Mouse (Mus musculus) embryonic facial prominence, embryonic 13.5 days (tissue): ENCODE data around the gene Tlnrd1. TPM values are rescaled to one million over a fixed set of nuclear protein-coding genes. Genes with fewer than 3 reads are reported as not detected.

Experiments used
- ATAC-seq: fragments of 200-750 bp; cut with Nextera tagmentation; 2 replicates; pipeline ENCODE4 v1.8.0; 2017; ENCODE audit warnings: low read depth; ENCODE audit not compliant: insufficient number of reproducible peaks, insufficient read depth, low FRiP score, low TSS enrichment
- H3K27ac ChIP-seq: fragments of 300-500 bp; sonication (generic); 2 replicates; pipeline ENCODE4 v1.5.1; 2015; ENCODE audit warnings: moderate library complexity, mild to moderate bottlenecking, inconsistent platforms
- H3K27me3 ChIP-seq: fragments of 300-500 bp; sonication (generic); 2 replicates; pipeline ENCODE4 v1.6.1; 2015; ENCODE audit warnings: mild to moderate bottlenecking, inconsistent platforms
- H3K36me3 ChIP-seq: fragments of 300-500 bp; sonication (generic); 2 replicates; pipeline ENCODE4 v1.6.1; 2015; ENCODE audit warnings: mild to moderate bottlenecking, inconsistent platforms
- H3K4me1 ChIP-seq: fragments of 300-500 bp; sonication (generic); 2 replicates; pipeline ENCODE4 v1.6.1; 2015; ENCODE audit warnings: inconsistent platforms
- H3K4me2 ChIP-seq: fragments of 300-500 bp; sonication (generic); 2 replicates; pipeline ENCODE4 v1.6.1; 2015; ENCODE audit warnings: moderate library complexity, mild to moderate bottlenecking, inconsistent platforms
- H3K4me3 ChIP-seq: fragments of 300-500 bp; sonication (generic); 2 replicates; pipeline ENCODE4 v1.5.1; 2015; ENCODE audit warnings: mild to moderate bottlenecking, inconsistent platforms
- H3K9ac ChIP-seq: fragments of 300-500 bp; sonication (generic); 2 replicates; pipeline ENCODE4 v1.6.1; 2015; ENCODE audit warnings: mild to moderate bottlenecking, inconsistent platforms
- H3K9me3 ChIP-seq: fragments of 300-500 bp; sonication (generic); 2 replicates; pipeline ENCODE4 v1.6.1; 2016; ENCODE audit warnings: inconsistent platforms
- WGBS: fragments of 180-500 bp; shearing (Covaris S2); methylation state at CpG from one replicate; pipeline ENCODE4 v1.1.7; 2015; ENCODE audit warnings: mixed read lengths; 5-methylcytosine and 5-hydroxymethylcytosine counted together
- polyA plus RNA-seq: library from polyadenylated mRNA; unstranded; fragments of >200 nt; fragmentation: Nextera tagmentation; extraction: Ambion mirVana; gene quantifications from 2 replicates; pipeline ENCODE4 v1.2.1, GENCODE M21; 2015

Gene Tlnrd1
- polyA plus RNA-seq = 11.0 and 14.0 TPM in 2 replicates

GRCm38 (mm10) chr7:83884021-83884658, at the start of gene Tlnrd1, which contains the start of gene Mesd:
TSS of gene Tlnrd1 (minus strand) at chr7:83884305.
TSS of gene Mesd (plus strand) at chr7:83884466.
- peak; percentile 87 for ATAC-seq
- Histone ChIP-seq H3K4me3 (peak within 1 kb of the TSS; percentile 91), H3K9ac (peak within 1 kb of the TSS; percentile 92), H3K4me1 (peaks cover 46% of the 10 kb centered on the region), H3K9me3 (no peaks in the 10 kb centered on the region), H3K27ac (peak within 1 kb of the TSS; percentile 95), H3K27me3 (no peaks in the 10 kb centered on the region), H3K36me3 (peaks cover 7% of the 10 kb centered on the region), H3K4me2 (peak within 1 kb of the TSS; percentile 93)
- under 1% methylated on average over 67 of the region's 69 CpGs for WGBS

- 18% methylated on average over 3 of the region's 3 CpGs for WGBS
- Histone ChIP-seq H3K9ac (no peak overlapping the region), H3K4me2 (no peak overlapping the region), H3K36me3 (no peaks in the 10 kb centered on the region), H3K27ac (no peak overlapping the region), H3K9me3 (no peaks in the 10 kb centered on the region), H3K4me3 (no peak overlapping the region), H3K4me1 (no peaks in the 10 kb centered on the region), H3K27me3 (no peaks in the 10 kb centered on the region)
- no peak for ATAC-seq
These were observed 37.5 kb upstream of the Tlnrd1 start for GRCm38 (mm10) chr7:83921637-83922036.

- Histone ChIP-seq H3K4me1 (no peaks in the 10 kb centered on the region), H3K9ac (no peak overlapping the region), H3K36me3 (no peaks in the 10 kb centered on the region), H3K9me3 (no peaks in the 10 kb centered on the region), H3K4me3 (no peak overlapping the region), H3K27ac (no peak overlapping the region), H3K4me2 (no peak overlapping the region), H3K27me3 (no peaks in the 10 kb centered on the region)
- ATAC-seq = no peak
- WGBS = 85% methylated on average over 4 of the region's 4 CpGs
These were observed 36.1 kb upstream of the Tlnrd1 start for GRCm38 (mm10) chr7:83920241-83920640.

GRCm38 (mm10) chr7:83914566-83914965, 30.5 kb upstream of the Tlnrd1 start:
- no peaks in the 10 kb centered on the region for H3K9me3 ChIP-seq
- WGBS = 1% methylated on average over 3 of the region's 3 CpGs
- no peak for ATAC-seq
- no peaks in the 10 kb centered on the region for H3K4me1 ChIP-seq
- H3K4me2 ChIP-seq = no peak overlapping the region
- no peaks in the 10 kb centered on the region for H3K36me3 ChIP-seq
- no peak overlapping the region for H3K27ac ChIP-seq
- H3K4me3 ChIP-seq = no peak overlapping the region
- no peak overlapping the region for H3K9ac ChIP-seq
- H3K27me3 ChIP-seq = no peaks in the 10 kb centered on the region

- 79% methylated on average over 9 of the region's 9 CpGs for WGBS
- H3K36me3 ChIP-seq = no peaks in the 10 kb centered on the region
- no peak overlapping the region for H3K4me3 ChIP-seq
- no peak overlapping the region for H3K27ac ChIP-seq
- no peaks in the 10 kb centered on the region for H3K9me3 ChIP-seq
- H3K9ac ChIP-seq = no peak overlapping the region
- no peak overlapping the region for H3K4me2 ChIP-seq
- ATAC-seq = no peak
- H3K27me3 ChIP-seq = no peaks in the 10 kb centered on the region
- H3K4me1 ChIP-seq = no peaks in the 10 kb centered on the region
These were observed 29.9 kb upstream of the Tlnrd1 start for GRCm38 (mm10) chr7:83913995-83914394.

GRCm38 (mm10) chr7:83913405-83913932, 29.4 kb upstream of the Tlnrd1 start:
- H3K36me3 ChIP-seq = no peaks in the 10 kb centered on the region
- no peaks in the 10 kb centered on the region for H3K9me3 ChIP-seq
- H3K4me1 ChIP-seq = no peaks in the 10 kb centered on the region
- no peaks in the 10 kb centered on the region for H3K27me3 ChIP-seq
- H3K4me3 ChIP-seq = no peak overlapping the region
- H3K27ac ChIP-seq = no peak overlapping the region
- no peak for ATAC-seq
- H3K9ac ChIP-seq = no peak overlapping the region
- H3K4me2 ChIP-seq = no peak overlapping the region
- WGBS = 89% methylated on average over 6 of the region's 6 CpGs

- Histone ChIP-seq H3K36me3 (no peaks in the 10 kb centered on the region), H3K4me3 (no peak overlapping the region), H3K4me1 (no peaks in the 10 kb centered on the region), H3K9me3 (no peaks in the 10 kb centered on the region), H3K27ac (no peak overlapping the region), H3K9ac (no peak overlapping the region), H3K27me3 (no peaks in the 10 kb centered on the region), H3K4me2 (no peak overlapping the region)
- WGBS = 76% methylated on average over 3 of the region's 3 CpGs
- ATAC-seq = no peak
These were observed 27.8 kb upstream of the Tlnrd1 start for GRCm38 (mm10) chr7:83911909-83912308.

- no peak overlapping the region for H3K27ac ChIP-seq
- no peak overlapping the region for H3K9ac ChIP-seq
- no peak overlapping the region for H3K4me3 ChIP-seq
- no peak for ATAC-seq
- no peaks in the 10 kb centered on the region for H3K27me3 ChIP-seq
- H3K4me1 ChIP-seq = no peaks in the 10 kb centered on the region
- peaks cover 20% of the 10 kb centered on the region for H3K36me3 ChIP-seq
- 92% methylated on average over 3 of the region's 3 CpGs for WGBS
- H3K4me2 ChIP-seq = no peak overlapping the region
- peaks cover 10% of the 10 kb centered on the region; the same call in 1 of the 2 replicates for H3K9me3 ChIP-seq
These were observed 20.7 kb upstream of the Tlnrd1 start for GRCm38 (mm10) chr7:83904831-83905230.

- no peak overlapping the region for H3K4me2 ChIP-seq
- H3K27ac ChIP-seq = no peak overlapping the region
- H3K4me1 ChIP-seq = no peaks in the 10 kb centered on the region
- 75% methylated on average over 5 of the region's 5 CpGs for WGBS
- peaks cover 10% of the 10 kb centered on the region; the same call in 1 of the 2 replicates for H3K9me3 ChIP-seq
- no peak overlapping the region for H3K9ac ChIP-seq
- H3K27me3 ChIP-seq = no peaks in the 10 kb centered on the region
- no peak for ATAC-seq
- H3K36me3 ChIP-seq = peaks cover 43% of the 10 kb centered on the region
- H3K4me3 ChIP-seq = no peak overlapping the region
These were observed 18.4 kb upstream of the Tlnrd1 start for GRCm38 (mm10) chr7:83902296-83903145.

- Histone ChIP-seq H3K4me3 (no peak overlapping the region), H3K4me2 (no peak overlapping the region), H3K36me3 (peaks cover 52% of the 10 kb centered on the region), H3K27ac (no peak overlapping the region), H3K9me3 (peaks cover 6% of the 10 kb centered on the region; the same call in 1 of the 2 replicates), H3K9ac (no peak overlapping the region), H3K27me3 (no peaks in the 10 kb centered on the region), H3K4me1 (no peaks in the 10 kb centered on the region)
- 91% methylated on average over 4 of the region's 4 CpGs for WGBS
- ATAC-seq = no peak
These were observed 17.3 kb upstream of the Tlnrd1 start for GRCm38 (mm10) chr7:83901425-83901824.

GRCm38 (mm10) chr7:83900519-83900918, 16.4 kb upstream of the Tlnrd1 start:
- peaks cover 59% of the 10 kb centered on the region for H3K36me3 ChIP-seq
- H3K4me1 ChIP-seq = no peaks in the 10 kb centered on the region
- ATAC-seq = no peak
- no peak overlapping the region for H3K9ac ChIP-seq
- no peak overlapping the region for H3K4me2 ChIP-seq
- no peak overlapping the region for H3K27ac ChIP-seq
- no peaks in the 10 kb centered on the region for H3K9me3 ChIP-seq
- H3K4me3 ChIP-seq = no peak overlapping the region
- WGBS = 71% methylated on average over 3 of the region's 3 CpGs
- H3K27me3 ChIP-seq = no peaks in the 10 kb centered on the region
